Mouse (Mus musculus): ENCODE results near the gene Ankrd11. TPM values are rescaled to one million over a fixed set of nuclear protein-coding genes. Genes with fewer than 3 reads are reported as not detected.

The Ankrd11 gene
- total RNA-seq, 2 experiments from 2014 or later: 63.7 to 73.0 TPM

- intact Hi-C loops (cut with DNase I): no loop called here
- DNase-seq (ENCODE audit: low spot score): no peak
These were observed 58.7 kb downstream of the Ankrd11 start for GRCm38 (mm10) chr8:122983178-122983942.

- DNase-seq (ENCODE audit: low spot score): no peak
- intact Hi-C loops (cut with DNase I): no loop called here
These were observed 60.4 kb downstream of the Ankrd11 start for GRCm38 (mm10) chr8:122981646-122982045.

GRCm38 (mm10) chr8:122979865-122980509 is 62.1 kb downstream of the Ankrd11 start:
- intact Hi-C loops (cut with DNase I): no loop called here

GRCm38 (mm10) chr8:122979424-122979823 is 62.7 kb downstream of the Ankrd11 start:
- intact Hi-C loops (cut with DNase I): no loop called here
- no peak for DNase-seq (ENCODE audit: low spot score)

More at GRCm38 (mm10) chr8:122979865-122980509, 62.1 kb downstream of the Ankrd11 start:
- DNase-seq (ENCODE audit: low spot score): no peak

- intact Hi-C loops (cut with DNase I): no loop called here
- no peak for DNase-seq (ENCODE audit: low spot score)
These were observed 66.0 kb downstream of the Ankrd11 start for GRCm38 (mm10) chr8:122976046-122976445.

GRCm38 (mm10) chr8:122969964-122970620 is 72.0 kb downstream of the Ankrd11 start:
- intact Hi-C loops (cut with DNase I): no loop called here
- DNase-seq (ENCODE audit: low spot score): no peak

GRCm38 (mm10) chr8:122968145-122968544 is 73.9 kb downstream of the Ankrd11 start:
- intact Hi-C loops (cut with DNase I): no loop called here
- no peak for DNase-seq (ENCODE audit: low spot score)

GRCm38 (mm10) chr8:122966638-122967037 is 75.4 kb downstream of the Ankrd11 start:
- intact Hi-C loops (cut with DNase I): no loop called here

GRCm38 (mm10) chr8:122962046-122962445 is 80.0 kb downstream of the Ankrd11 start:
- DNase-seq (ENCODE audit: low spot score): no peak
- intact Hi-C loops (cut with DNase I): no loop called here

More at GRCm38 (mm10) chr8:122966638-122967037, 75.4 kb downstream of the Ankrd11 start:
- DNase-seq (ENCODE audit: low spot score): no peak

GRCm38 (mm10) chr8:122961458-122961857 is 80.6 kb downstream of the Ankrd11 start:
- DNase-seq (ENCODE audit: low spot score): no peak
- intact Hi-C loops (cut with DNase I): no loop called here

- DNase-seq (ENCODE audit: low spot score): no peak
- intact Hi-C loops (cut with DNase I): no loop called here
These were observed 81.1 kb downstream of the Ankrd11 start for GRCm38 (mm10) chr8:122960932-122961331.

GRCm38 (mm10) chr8:122960323-122960722 is 81.8 kb downstream of the Ankrd11 start:
- no peak for DNase-seq (ENCODE audit: low spot score)
- intact Hi-C loops (cut with DNase I): no loop called here

- intact Hi-C loops (cut with DNase I): loop anchor here (5.0 kb wide), 2 partner anchors 34 to 664 kb away; no protein-coding TSS in a partner anchor
- no peak for DNase-seq (ENCODE audit: low spot score)
These were observed 86.1 kb downstream of the Ankrd11 start for GRCm38 (mm10) chr8:122955997-122956396.

- no peak for DNase-seq (ENCODE audit: low spot score)
- intact Hi-C loops (cut with DNase I): loop anchor here (5.0 kb wide), 2 partner anchors 33 to 663 kb away; no protein-coding TSS in a partner anchor
These were observed 86.9 kb downstream of the Ankrd11 start for GRCm38 (mm10) chr8:122955195-122955594.

GRCm38 (mm10) chr8:122954090-122954799 is 87.8 kb downstream of the Ankrd11 start:
- intact Hi-C loops (cut with DNase I): no loop called here

GRCm38 (mm10) chr8:122953028-122953427 is 89.0 kb downstream of the Ankrd11 start:
- no peak for DNase-seq (ENCODE audit: low spot score)
- intact Hi-C loops (cut with DNase I): no loop called here

More at GRCm38 (mm10) chr8:122954090-122954799, 87.8 kb downstream of the Ankrd11 start:
- no peak for DNase-seq (ENCODE audit: low spot score)

GRCm38 (mm10) chr8:122951456-122951855 is 90.6 kb downstream of the Ankrd11 start:
- intact Hi-C loops (cut with DNase I): no loop called here
- DNase-seq (ENCODE audit: low spot score): no peak

GRCm38 (mm10) chr8:122949701-122950100 is 92.4 kb downstream of the Ankrd11 start:
- intact Hi-C loops (cut with DNase I): no loop called here

GRCm38 (mm10) chr8:122945775-122946174 is 96.3 kb downstream of the Ankrd11 start:
- intact Hi-C loops (cut with DNase I): no loop called here

More at GRCm38 (mm10) chr8:122949701-122950100, 92.4 kb downstream of the Ankrd11 start:
- no peak for DNase-seq (ENCODE audit: low spot score)

More at GRCm38 (mm10) chr8:122945775-122946174, 96.3 kb downstream of the Ankrd11 start:
- no peak for DNase-seq (ENCODE audit: low spot score)

All from heart, postnatal 25 days (tissue).